Mouse (Mus musculus) ovary, adult 10 weeks (tissue): ENCODE data around the gene Zscan4b. TPM values are rescaled to one million over a fixed set of nuclear protein-coding genes. Genes with fewer than 3 reads are reported as not detected.

Experiments
- polyA plus RNA-seq: library from polyadenylated mRNA; stranded (reverse); fragments of 350-450 nt; fragmentation: Illumina TruSeq; extraction: RNeasy Lipid Tissue Mini Kit (QIAGEN cat#74804); gene quantifications from one replicate; pipeline ENCODE4 v1.2.3, GENCODE M21; 2014

Gene Zscan4b
- not detected for polyA plus RNA-seq

DNA sequence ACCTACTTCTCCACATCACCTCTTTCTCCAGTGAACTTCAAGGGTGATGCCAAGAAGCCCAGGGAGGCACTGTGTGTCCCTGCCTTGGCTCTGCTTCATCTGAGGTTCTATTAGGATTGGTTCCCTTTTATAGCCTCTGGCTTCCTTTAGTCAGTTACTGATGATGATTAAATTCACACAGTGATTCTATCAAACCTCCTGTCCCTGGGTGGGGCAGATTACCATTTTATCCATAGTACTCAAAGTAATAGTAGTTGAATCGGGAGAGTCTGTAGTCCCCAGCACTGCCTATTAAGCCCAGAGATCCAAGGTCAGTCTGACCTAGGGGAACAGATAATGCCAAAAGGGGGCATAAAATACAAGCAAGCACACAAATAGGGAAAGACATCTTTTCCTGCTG is at the start of gene Zscan4b:
Gene Zscan4b (minus strand): TSS at position 101 of the 400 bp plus-strand sequence.

Other genes with a start within 250 kb of the Zscan4b start
- 33.2 TPM for gene Nlrp4b, start 217.3 kb downstream of the Zscan4b start, polyA plus RNA-seq
- gene Vmn1r71, start 150.7 kb downstream of the Zscan4b start, polyA plus RNA-seq, result not detected
- gene Zscan4c, start 100.7 kb upstream of the Zscan4b start, polyA plus RNA-seq, result not detected
- gene Zscan4-ps1, start 164.6 kb upstream of the Zscan4b start, polyA plus RNA-seq, result 1.3 TPM